Mouse (Mus musculus) CH12.LX (cell line): ENCODE data around the gene Tpx2. TPM values are rescaled to one million over a fixed set of nuclear protein-coding genes. Genes with fewer than 3 reads are reported as not detected.

Experiments used
- DNase-seq: peaks from one replicate; pipeline ENCODE4 v3.0.0-alpha.2; 2013; ENCODE audit errors: extremely low read depth
- H3K27ac ChIP-seq: 2 replicates; pipeline ENCODE4 v1.5.1; 2012; ENCODE audit warnings: low read depth, mild to moderate bottlenecking, control low read depth, moderate library complexity; ENCODE audit not compliant: insufficient read depth
- H3K27me3 ChIP-seq: replicated peaks from 2 replicates; pipeline ENCODE3; 2012; ENCODE audit warnings: inconsistent platforms
- H3K36me3 ChIP-seq, 2 experiments: replicated peaks in 1 of 2; 2 replicates each; pipeline versions ENCODE3 to v1.6.1; 2012; ENCODE audit warnings: inconsistent platforms in 1 of 2, low read length in 1 of 2, mild to moderate bottlenecking in 1 of 2, mixed read lengths in 1 of 2, moderate library complexity in 1 of 2; ENCODE audit not compliant: control insufficient read depth in 1 of 2, insufficient read depth in 1 of 2
- H3K4me1 ChIP-seq, 2 experiments: 2 replicates each; pipeline ENCODE4 v1.6.1; 2012; ENCODE audit warnings: inconsistent platforms in 1 of 2, moderate library complexity in 1 of 2; ENCODE audit not compliant: insufficient read depth in 2 of 2, control insufficient read depth in 1 of 2
- H3K4me2 ChIP-seq: 2 replicates; pipeline ENCODE4 v1.6.1; 2012; ENCODE audit warnings: low read depth, mild to moderate bottlenecking, control low read depth; ENCODE audit not compliant: poor library complexity, insufficient read depth, severe bottlenecking
- H3K4me3 ChIP-seq, 3 experiments: fragments of 150-350 bp in 1 of 3; sonication (generic) in 1 of 3; replicated peaks in 1 of 3; 2 replicates each; pipeline versions ENCODE3 to v1.5.1; 2011 to 2012; ENCODE audit warnings: low read depth in 2 of 3, low read length in 2 of 3, mild to moderate bottlenecking in 2 of 3, moderate library complexity in 2 of 3, control low read depth in 1 of 3, improper control_type of control experiment in 1 of 3, inconsistent platforms in 1 of 3, mixed read lengths in 1 of 3; ENCODE audit not compliant: poor library complexity in 1 of 3
- H3K79me2 ChIP-seq: replicated peaks from 2 replicates; pipeline ENCODE4 v1.6.1; 2012; ENCODE audit warnings: mild to moderate bottlenecking, moderate library complexity; ENCODE audit not compliant: control insufficient read depth, poor library complexity, insufficient read depth, severe bottlenecking; ENCODE audit errors: extremely low read depth
- H3K9ac ChIP-seq: 2 replicates; pipeline ENCODE4 v1.6.1; 2012; ENCODE audit warnings: low read depth, mild to moderate bottlenecking, control low read depth, moderate library complexity; ENCODE audit not compliant: insufficient read depth
- H3K9me3 ChIP-seq: replicated peaks from 2 replicates; pipeline ENCODE3; 2012; ENCODE audit warnings: low read length, inconsistent platforms, mixed read lengths
- CHD1 ChIP-seq: IDR thresholded peaks from 2 replicates; pipeline ENCODE4 v1.6.1; 2012; ENCODE audit warnings: low read depth, low read length, improper control_type of control experiment, inconsistent platforms
- ELF1 ChIP-seq: IDR thresholded peaks from 2 replicates; pipeline ENCODE4 v1.6.1; 2014; ENCODE audit warnings: low read depth, mild to moderate bottlenecking, inconsistent platforms, low read length, improper control_type of control experiment
- GABPA ChIP-seq: IDR thresholded peaks from 2 replicates; pipeline ENCODE4 v1.6.1; 2012; ENCODE audit warnings: low read depth, low read length, improper control_type of control experiment, inconsistent platforms; ENCODE audit not compliant: insufficient replicate concordance
- HCFC1 ChIP-seq: IDR thresholded peaks from 2 replicates; pipeline ENCODE4 v1.6.1; 2012; ENCODE audit warnings: low read depth, mild to moderate bottlenecking, inconsistent platforms, low read length, improper control_type of control experiment
- JUN ChIP-seq: IDR thresholded peaks from 2 replicates; pipeline ENCODE4 v1.6.1; 2011; ENCODE audit warnings: low read depth, mild to moderate bottlenecking, low read length, improper control_type of control experiment, moderate library complexity; ENCODE audit not compliant: insufficient read depth
- JUND ChIP-seq: conservative IDR thresholded peaks from 2 replicates; pipeline ENCODE4 v1.6.1; 2011; ENCODE audit warnings: low read depth, low read length, improper control_type of control experiment
- KAT2A ChIP-seq: IDR thresholded peaks from 2 replicates; pipeline ENCODE4 v1.6.1; 2012; ENCODE audit warnings: low read length, improper control_type of control experiment, inconsistent platforms; ENCODE audit not compliant: insufficient replicate concordance
- MAX ChIP-seq: IDR thresholded peaks from 2 replicates; pipeline ENCODE4 v1.6.1; 2011; ENCODE audit warnings: low read length, improper control_type of control experiment
- MAZ ChIP-seq: IDR thresholded peaks from 2 replicates; pipeline ENCODE4 v1.6.1; 2012; ENCODE audit warnings: low read depth, mild to moderate bottlenecking, inconsistent platforms, low read length, improper control_type of control experiment, moderate library complexity
- MEF2A ChIP-seq: IDR thresholded peaks from 2 replicates; pipeline ENCODE4 v1.6.1; 2014; ENCODE audit warnings: low read depth, mild to moderate bottlenecking, inconsistent platforms, low read length, improper control_type of control experiment, borderline replicate concordance
- MYC ChIP-seq: IDR thresholded peaks from 2 replicates; pipeline ENCODE4 v1.6.1; 2011; ENCODE audit warnings: low read depth, mild to moderate bottlenecking, improper control_type of control experiment, low read length
- NELFE ChIP-seq: IDR thresholded peaks from 2 replicates; pipeline ENCODE4 v1.6.1; 2011; ENCODE audit warnings: low read depth, low read length, improper control_type of control experiment
- NRF1 ChIP-seq: IDR thresholded peaks from 2 replicates; pipeline ENCODE4 v1.6.1; 2014; ENCODE audit warnings: low read depth, mild to moderate bottlenecking, inconsistent platforms, low read length, improper control_type of control experiment, moderate library complexity
- PAX5 ChIP-seq: IDR thresholded peaks from 2 replicates; pipeline ENCODE4 v1.6.1; 2012; ENCODE audit warnings: low read length, inconsistent platforms, mixed read lengths
- POLR2A ChIP-seq: IDR thresholded peaks from 2 replicates; pipeline ENCODE4 v1.6.1; 2011; ENCODE audit warnings: low read depth, mild to moderate bottlenecking, improper control_type of control experiment, low read length
- RAD21 ChIP-seq: IDR thresholded peaks from 2 replicates; pipeline ENCODE4 v1.6.1; 2011; ENCODE audit warnings: low read depth, mild to moderate bottlenecking, low read length, improper control_type of control experiment, moderate library complexity
- SMC3 ChIP-seq: IDR thresholded peaks from 2 replicates; pipeline ENCODE4 v1.6.1; 2011; ENCODE audit warnings: low read depth, low read length, improper control_type of control experiment
- UBTF ChIP-seq: IDR thresholded peaks from 2 replicates; pipeline ENCODE4 v1.6.1; 2012; ENCODE audit warnings: low read depth, mild to moderate bottlenecking, inconsistent platforms, low read length, improper control_type of control experiment, moderate library complexity
- USF1 ChIP-seq: IDR thresholded peaks from 2 replicates; pipeline ENCODE4 v1.6.1; 2014; ENCODE audit warnings: low read depth, mild to moderate bottlenecking, inconsistent platforms, low read length, improper control_type of control experiment
- ZKSCAN1 ChIP-seq: IDR thresholded peaks from 2 replicates; pipeline ENCODE4 v1.6.1; 2012; ENCODE audit warnings: low read depth, inconsistent platforms, low read length, improper control_type of control experiment, borderline replicate concordance
- dilution Hi-C: fragments of 300-500 bp; cut with MboI; formaldehyde crosslinking; loops from 2 replicates; pipeline ENCODE4 v1.14.3; 2020; ENCODE audit warnings: low sequenced_read_pairs; ENCODE audit not compliant: extremely low pct_unique_long_range_greater_than_20kb, extremely low pct_ligation_motif_present
- in situ Hi-C: fragments of 300-500 bp; cut with MboI; formaldehyde crosslinking; loops from 3 replicates; pipeline ENCODE4 v1.14.3; 2019; ENCODE audit warnings: low sequenced_read_pairs, low pct_ligation_motif_present, low pct_unique_long_range_greater_than_20kb, mixed read lengths
- polyA plus RNA-seq: library from polyadenylated mRNA; unstranded; fragments of >175 nt; gene quantifications from 2 replicates; pipeline ENCODE4 v1.2.1, GENCODE M21; 2012; ENCODE audit warnings: low read depth; ENCODE audit not compliant: insufficient read length
- total RNA-seq, 2 experiments: library from RNA; depleted of rRNA; stranded (reverse); fragments of 300-350 nt in 1 of 2; fragments of >200 nt in 1 of 2; gene quantifications; 2 replicates each; pipeline ENCODE4 v1.2.3; 2012 to 2014

The Tpx2 gene
- total and polyA plus RNA-seq, 3 experiments: 66.1 to 127 (median 98.0) TPM

DNA sequence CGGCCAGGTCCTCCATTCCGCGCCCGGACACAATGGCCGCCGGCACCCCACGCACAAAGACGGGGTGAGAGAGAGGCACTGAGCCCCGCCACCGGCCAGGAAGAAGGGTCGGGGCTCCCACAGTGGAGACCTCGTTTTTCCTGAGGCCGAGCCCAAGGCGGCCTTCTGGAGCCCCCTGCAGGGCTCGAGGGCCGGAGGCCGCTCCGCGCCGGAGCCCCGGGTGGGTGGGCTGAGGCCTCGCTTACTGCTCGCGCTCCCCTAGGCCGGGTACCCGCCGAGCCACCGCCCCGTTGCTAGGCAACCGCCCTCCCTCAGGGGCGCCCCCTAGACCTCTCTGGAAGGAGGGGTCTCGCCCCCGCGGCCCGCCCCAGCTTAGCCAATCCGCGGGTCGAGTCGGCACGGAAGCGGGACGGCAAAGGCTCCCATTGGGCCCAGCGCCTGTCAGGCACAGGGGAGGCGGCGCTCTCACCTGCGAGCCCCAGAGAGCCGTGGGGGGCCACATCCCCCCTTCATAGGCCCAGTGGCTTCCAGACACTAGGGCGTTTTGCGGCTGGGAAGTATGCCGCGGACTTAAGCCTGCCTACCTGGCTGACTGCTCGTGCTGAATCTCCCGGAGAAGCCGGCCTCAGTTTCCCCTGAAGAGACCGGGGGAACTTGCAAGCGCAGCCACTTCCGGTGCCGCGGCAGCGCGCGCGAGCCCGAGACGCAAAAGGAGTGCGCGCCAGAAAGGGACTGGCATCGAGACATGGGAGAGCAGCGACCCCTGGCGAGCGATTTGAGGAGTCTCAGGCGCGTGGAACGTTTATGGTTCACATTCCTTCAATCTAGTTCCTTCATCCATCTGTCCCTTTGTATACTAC lies 16.5 kb upstream of the Tpx2 start, which contains the start of gene Bcl2l1 (continued):
- TF ChIP-seq HCFC1: peak; percentile 61
- TF ChIP-seq ELF1: peak; percentile 87

DNA sequence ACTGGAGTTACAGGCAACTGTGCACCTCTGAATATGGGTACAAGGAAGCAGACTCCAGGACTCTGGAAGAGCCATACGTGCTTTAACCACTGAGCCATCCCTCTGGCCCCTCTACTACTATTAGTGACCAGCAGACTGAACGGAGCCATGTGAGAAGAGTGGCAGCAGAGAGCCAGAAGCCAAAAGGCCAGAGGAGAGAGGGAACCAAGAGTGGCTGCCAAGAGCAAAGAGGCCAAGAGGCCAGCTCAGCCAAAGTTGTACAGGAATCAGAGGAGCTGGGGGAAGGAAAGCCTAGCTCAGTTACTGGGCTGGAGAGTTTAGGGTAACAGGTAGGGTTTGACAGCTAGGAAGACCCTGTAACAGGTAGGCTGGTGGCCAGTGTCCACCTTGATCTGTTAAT lies 8.5 kb upstream of the Tpx2 start:
- H3K36me3 ChIP-seq: no peaks in the 10 kb centered on the region
- peaks cover 0 to 1% of the 10 kb centered on the region in 2 experiments; a peak in 2 of 4 replicates for H3K4me1 ChIP-seq
- H3K9ac ChIP-seq: no peak overlapping the region
- in situ Hi-C loops (no loop called here), dilution Hi-C loops (no loop called here)
- no peaks in the 10 kb centered on the region for H3K9me3 ChIP-seq
- no peaks in the 10 kb centered on the region for H3K79me2 ChIP-seq
- H3K27me3 ChIP-seq: no peaks in the 10 kb centered on the region
- no peak overlapping the region for H3K4me2 ChIP-seq
- TF ChIP-seq RAD21: no peak
- no peak for TF ChIP-seq MEF2A
- TF ChIP-seq NRF1: no peak
- no peak for TF ChIP-seq GABPA
- TF ChIP-seq ZKSCAN1: no peak
- TF ChIP-seq UBTF: no peak
- TF ChIP-seq MAZ: no peak
- no peak for TF ChIP-seq KAT2A
- TF ChIP-seq NELFE: no peak
- TF ChIP-seq POLR2A: no peak
- no peak for TF ChIP-seq SMC3
- TF ChIP-seq JUND: no peak
- TF ChIP-seq ELF1: no peak
- no peak for TF ChIP-seq JUN
- TF ChIP-seq CHD1: no peak
- no peak for TF ChIP-seq MAX
- no peak for TF ChIP-seq MYC
- no peak overlapping the region for H3K4me3 ChIP-seq
- no peak overlapping the region for H3K27ac ChIP-seq
- no peak for DNase-seq

DNA sequence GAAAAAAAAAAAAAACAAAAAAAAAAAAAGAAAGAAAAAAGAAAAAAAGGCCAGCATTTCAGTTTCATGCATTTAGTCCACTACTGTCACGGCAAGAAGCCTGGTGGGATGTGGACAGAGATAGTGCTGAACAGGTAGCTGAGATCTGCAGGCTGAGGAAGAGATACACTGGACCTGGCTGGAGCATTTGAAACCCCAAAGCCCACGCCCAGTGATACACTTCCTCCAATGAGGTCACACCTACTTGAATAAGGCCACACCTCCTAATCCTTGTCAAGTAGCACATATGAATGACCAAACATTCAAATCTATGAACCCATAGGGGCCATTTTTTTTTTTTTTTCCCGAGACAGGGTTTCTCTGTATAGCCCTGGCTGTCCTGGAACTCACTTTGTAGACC lies 5.0 kb upstream of the Tpx2 start:
- in situ Hi-C loops (no loop called here), dilution Hi-C loops (no loop called here)
- Histone ChIP-seq H3K4me3 (no peak overlapping the region), H3K4me2 (no peak overlapping the region), H3K27ac (no peak overlapping the region), H3K36me3 (no peaks in the 10 kb centered on the region), H3K9ac (no peak overlapping the region), H3K4me1 (peaks cover 2 to 4% of the 10 kb centered on the region in 2 experiments; a peak in 2 of 4 replicates), H3K27me3 (no peaks in the 10 kb centered on the region), H3K9me3 (no peaks in the 10 kb centered on the region)
- no peak for DNase-seq
- TF ChIP-seq PAX5 (no peak), NELFE (no peak), USF1 (no peak), MEF2A (no peak), HCFC1 (no peak)
- TF ChIP-seq, all 38 proteins: peak for 0
- no peaks in the 10 kb centered on the region for H3K79me2 ChIP-seq
